Comparison of ENCODE assay signal across 8 mouse cellular contexts in the genomic region with DNA sequence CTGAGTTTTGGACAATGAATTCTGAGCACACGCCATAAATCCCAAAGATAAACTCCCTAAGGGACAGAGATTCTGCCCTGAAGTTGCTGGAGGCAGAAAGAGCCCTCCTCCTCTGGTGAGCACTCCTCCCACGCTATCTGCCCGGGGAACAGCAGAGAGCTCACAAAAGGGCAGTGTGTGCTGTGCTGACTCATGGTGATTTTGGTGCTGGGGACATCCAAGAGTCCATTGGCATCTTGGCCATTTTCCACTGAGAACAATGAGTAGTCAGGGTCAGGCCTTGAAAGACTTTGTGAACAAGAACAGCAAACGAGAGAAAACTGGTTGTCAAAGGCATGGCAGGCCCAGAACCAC. TPM values are rescaled to one million over a fixed set of nuclear protein-coding genes. Genes with fewer than 3 reads are reported as not detected.
DNase-seq lines count a peak whose midpoint lies in the region; ATAC-seq lines count a peak whose summit lies in the region.

No protein-coding gene starts in this region.

- peaks cover 22% of the 10 kb centered on the region for H3K36me3 ChIP-seq in neural tube, embryonic 13.5 days

- peaks cover 49% of the 10 kb centered on the region for H3K4me1 ChIP-seq in neural tube, embryonic 13.5 days (replicated peaks)

- H3K9me3 ChIP-seq in neural tube, embryonic 13.5 days: no peaks in the 10 kb centered on the region

- ATAC-seq in neural tube, embryonic 13.5 days (ENCODE audit: low read depth): peak; percentile 60; the same call in 1 of the 2 replicates
- ATAC-seq in inflammation-experienced regulatory T-cells, adult 6 months: no peak

- peak; percentile 56 for DNase-seq in cerebellum, adult 11-12 months
- no peak for DNase-seq in cerebellum, postnatal 10 days
- DNase-seq in layer of hippocampus, adult 9-11 months: peak; percentile 88
- DNase-seq in layer of hippocampus, postnatal 25 days (ENCODE audit: extremely low spot score in 1 of 2, low spot score in 1 of 2): no peak
- peak; percentile 48 for DNase-seq in embryo, embryonic 11 days
- DNase-seq in spleen, postnatal 4 days (ENCODE audit: low spot score in 2 of 2): no peak

- H3K27me3 ChIP-seq in neural tube, embryonic 13.5 days: no peaks in the 10 kb centered on the region

- H3K4me3 ChIP-seq in neural tube, embryonic 13.5 days: no peak overlapping the region

- 11% methylated on average over 4 of the region's 4 CpGs for WGBS in neural tube, embryonic 13.5 days

- no peak overlapping the region for H3K4me2 ChIP-seq in neural tube, embryonic 13.5 days

- H3K27ac ChIP-seq in neural tube, embryonic 13.5 days (replicated peaks): peak overlapping the region; percentile 71

- no peak overlapping the region for H3K9ac ChIP-seq in neural tube, embryonic 13.5 days

RNA-seq across cellular contexts. Expression of a gene that starts 18.5 kb away (rescaled TPM):
- total RNA-seq in layer of hippocampus, postnatal 25 days (2021): 100 to 1,000 TPM; 642 to 712 TPM
- 255 and 272 TPM in 2 replicates for polyA plus RNA-seq in neural tube, embryonic 13.5 days (2015; fragmentation: Nextera tagmentation; extraction: Ambion mirVana)
- 10 to 100 TPM; 24.8 to 27.3 (median 25.3) TPM for polyA plus RNA-seq in inflammation-experienced regulatory T-cells, adult 6 months (2017; shearing (Covaris generic))

RNA-seq across cellular contexts. Expression of a gene that starts 20.9 kb away (rescaled TPM):
- total RNA-seq in layer of hippocampus, postnatal 25 days (2021): 1 to 10 TPM; 2.8 to 2.9 TPM
- polyA plus RNA-seq in neural tube, embryonic 13.5 days (2015; fragmentation: Nextera tagmentation; extraction: Ambion mirVana): 0.06 TPM in 1 of 2 replicates, not detected in the other
- under 1 TPM; 0.29 to 0.81 (median 0.55) TPM for polyA plus RNA-seq in inflammation-experienced regulatory T-cells, adult 6 months (2017; shearing (Covaris generic))

Comparison
In these comparisons a context has a peak if more than half of its experiments do, and no peak if none do; other contexts are left out.
1. DNase-seq: peak in cerebellum, adult 11-12 months (single experiment), layer of hippocampus, adult 9-11 months (single experiment) and embryo, embryonic 11 days (single experiment); none in cerebellum, postnatal 10 days (0 of 2), layer of hippocampus, postnatal 25 days (0 of 2) and spleen, postnatal 4 days (0 of 2).